Mouse (Mus musculus): Measurements from ENCODE around the gene Afap1.

Afap1 gene

GRCm38 (mm10) chr5:35973800-35974199, 80.7 kb downstream of the Afap1 start:
- peak; percentile 95 for DNase-seq (ENCODE audit: low read depth)

DNA sequence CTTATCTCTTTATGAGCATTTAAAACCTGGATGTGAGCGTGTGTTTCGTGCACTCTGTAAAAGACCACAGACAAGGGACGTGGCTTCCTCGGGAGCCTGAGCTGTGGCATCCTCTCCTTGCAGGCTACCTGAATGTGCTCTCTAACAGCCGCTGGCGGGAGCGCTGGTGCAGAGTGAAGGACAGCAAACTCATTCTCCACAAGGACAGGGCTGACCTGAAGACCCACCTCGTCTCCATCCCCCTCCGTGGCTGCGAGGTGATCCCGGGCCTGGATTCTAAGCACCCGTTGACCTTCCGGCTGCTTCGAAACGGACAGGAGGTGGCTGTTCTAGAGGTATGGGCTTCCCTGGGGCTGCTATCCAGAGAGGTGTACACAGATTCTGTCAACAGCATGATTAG, 81.1 kb downstream of the Afap1 start:
- DNase-seq (ENCODE audit: low read depth), result no peak

GRCm38 (mm10) chr5:35975681-35976080, 82.6 kb downstream of the Afap1 start:
- DNase-seq (ENCODE audit: low read depth), result peak; percentile 89

- peak; percentile 22 for DNase-seq (ENCODE audit: low read depth)
Observed at GRCm38 (mm10) chr5:35980542-35980941, 87.4 kb downstream of the Afap1 start.

DNA sequence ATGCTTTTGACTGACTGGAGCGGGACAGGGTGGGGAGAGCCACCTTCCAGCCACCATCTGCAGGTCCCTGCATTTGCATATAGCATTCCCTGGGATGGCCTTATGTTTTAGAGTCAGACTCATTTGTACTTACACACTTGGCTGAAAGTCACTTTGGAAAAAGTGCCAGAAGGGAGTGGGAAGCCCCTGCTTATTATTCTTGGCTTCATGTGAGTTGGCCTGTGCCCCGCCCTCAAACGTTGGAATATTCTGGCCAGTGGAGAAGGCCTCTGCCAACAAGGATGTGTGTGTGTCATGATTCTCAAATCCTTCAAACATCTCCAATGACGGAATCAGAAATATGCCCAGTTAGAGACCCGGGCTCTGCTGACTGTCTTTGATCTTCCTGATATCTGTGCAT, 88.2 kb downstream of the Afap1 start:
- peak; percentile 83 for DNase-seq (ENCODE audit: low read depth)

DNA sequence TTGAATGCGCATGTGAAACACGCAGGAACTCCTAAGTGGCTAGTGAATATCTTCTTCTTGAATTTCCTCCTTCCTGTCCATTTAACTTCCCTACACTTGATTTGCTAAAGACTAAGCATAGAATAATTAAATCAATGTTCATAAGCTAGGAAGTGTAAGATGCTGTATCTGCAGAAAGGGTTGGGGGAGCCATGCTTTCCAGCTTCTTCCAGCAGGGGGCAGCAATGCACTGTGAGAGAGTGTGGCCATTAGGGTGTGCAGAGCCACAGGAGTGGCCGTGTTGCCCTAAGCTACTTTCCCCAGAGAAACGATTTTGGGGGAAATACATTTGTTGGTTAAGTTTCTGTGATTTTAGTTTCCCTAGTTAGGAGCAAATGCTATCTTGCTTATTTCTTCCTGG, 88.9 kb downstream of the Afap1 start:
- peak; percentile 86 for DNase-seq (ENCODE audit: low read depth)

DNA sequence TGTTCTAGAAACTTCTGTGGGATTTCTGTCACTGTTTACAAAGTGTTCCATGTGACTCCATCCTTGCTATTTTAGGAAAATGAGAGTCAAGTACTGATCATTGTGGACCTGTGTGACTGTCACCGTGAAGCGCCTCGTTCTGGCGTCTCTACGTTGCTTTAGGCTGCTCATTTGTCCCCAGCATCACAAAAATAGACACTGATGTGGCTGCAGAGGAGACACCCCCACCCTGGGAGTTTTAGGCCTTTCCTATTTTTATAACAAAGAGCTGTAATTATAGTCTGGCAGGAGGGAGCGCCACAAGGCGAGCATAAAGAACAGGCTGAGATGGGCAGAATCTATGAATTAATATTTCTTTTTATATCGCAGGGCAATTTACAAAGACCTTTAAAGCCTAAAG, 92.5 kb downstream of the Afap1 start:
- DNase-seq (ENCODE audit: low read depth), result no peak

GRCm38 (mm10) chr5:35988085-35988484, 95.0 kb downstream of the Afap1 start:
- DNase-seq (ENCODE audit: low read depth), result no peak

GRCm38 (mm10) chr5:35989506-35989905, 96.4 kb downstream of the Afap1 start:
- DNase-seq (ENCODE audit: low read depth), result no peak

- DNase-seq (ENCODE audit: low read depth), result no peak
Observed at GRCm38 (mm10) chr5:35989986-35990735, 97.0 kb downstream of the Afap1 start.

- no peak for DNase-seq (ENCODE audit: low read depth)
Observed at GRCm38 (mm10) chr5:36003797-36004196, 110.7 kb downstream of the Afap1 start.

GRCm38 (mm10) chr5:36006106-36006505, 113.0 kb downstream of the Afap1 start:
- no peak for DNase-seq (ENCODE audit: low read depth)

DNA sequence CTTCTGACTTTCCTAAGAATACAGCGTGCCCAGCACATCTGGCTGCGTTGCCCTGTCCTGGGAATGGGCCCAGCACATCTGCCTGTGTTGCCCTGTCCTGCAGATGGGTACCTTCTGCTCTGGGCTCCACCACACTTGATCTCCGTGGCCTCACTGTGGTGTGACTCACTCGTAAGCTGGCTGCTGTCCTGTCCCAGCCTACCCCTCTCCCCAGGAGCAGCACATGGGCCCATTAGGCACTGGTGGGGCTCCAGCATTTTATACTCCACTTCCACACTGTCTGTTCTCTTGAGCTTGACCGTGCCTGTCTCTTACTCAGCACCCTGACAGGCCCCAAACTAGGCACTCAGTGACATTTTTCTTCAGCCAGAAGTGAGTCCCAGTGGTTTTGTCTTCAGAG, 113.5 kb downstream of the Afap1 start:
- peak; percentile 57 for DNase-seq (ENCODE audit: low read depth)

GRCm38 (mm10) chr5:36007649-36008048, 114.5 kb downstream of the Afap1 start:
- no peak for DNase-seq (ENCODE audit: low read depth)

DNA sequence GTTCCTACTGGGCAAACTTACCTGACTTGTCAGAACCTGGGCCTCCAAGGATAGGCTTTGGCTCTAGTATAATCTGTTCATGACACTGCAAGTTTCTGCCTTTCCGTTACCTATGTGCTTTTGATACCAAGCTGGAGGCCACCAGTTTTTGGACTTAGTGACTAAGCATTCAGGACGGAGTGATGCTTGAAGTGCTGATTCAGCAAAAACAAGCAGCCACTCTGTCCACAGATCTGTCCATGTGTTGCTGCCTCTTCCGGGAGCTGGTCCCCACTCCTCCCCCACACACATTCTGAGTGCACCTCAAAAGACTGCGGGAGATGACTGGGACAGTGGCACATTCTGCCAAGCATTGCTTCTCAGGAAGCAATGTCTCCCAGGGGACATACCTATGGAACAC, 116.3 kb downstream of the Afap1 start:
- no peak for DNase-seq (ENCODE audit: low read depth)

- peak; percentile 69 for DNase-seq (ENCODE audit: low read depth)
Observed at GRCm38 (mm10) chr5:36018366-36018765, 125.2 kb downstream of the Afap1 start.

- DNase-seq (ENCODE audit: low read depth), result no peak
Observed at GRCm38 (mm10) chr5:36021091-36021490, 128.0 kb downstream of the Afap1 start.

DNA sequence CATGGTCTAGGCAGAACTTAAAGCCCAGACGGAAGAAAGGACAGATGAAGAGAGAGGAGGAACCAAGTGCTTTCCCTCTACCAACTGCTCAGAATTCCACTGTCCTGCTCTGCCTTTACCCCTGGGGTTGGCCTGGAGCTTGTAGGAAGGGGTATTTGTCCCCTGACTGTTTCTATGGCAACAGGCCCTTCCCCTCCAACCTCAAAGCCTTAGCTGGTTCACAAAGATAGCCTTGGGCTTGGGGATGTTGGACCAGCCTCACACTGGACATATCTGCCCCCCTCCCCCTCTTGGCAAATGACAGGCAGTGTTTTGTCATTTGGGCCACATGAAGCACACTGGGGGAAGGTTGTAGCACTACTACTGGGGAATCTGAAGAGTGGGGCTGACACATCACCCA, 129.2 kb downstream of the Afap1 start:
- DNase-seq (ENCODE audit: low read depth), result no peak

DNA sequence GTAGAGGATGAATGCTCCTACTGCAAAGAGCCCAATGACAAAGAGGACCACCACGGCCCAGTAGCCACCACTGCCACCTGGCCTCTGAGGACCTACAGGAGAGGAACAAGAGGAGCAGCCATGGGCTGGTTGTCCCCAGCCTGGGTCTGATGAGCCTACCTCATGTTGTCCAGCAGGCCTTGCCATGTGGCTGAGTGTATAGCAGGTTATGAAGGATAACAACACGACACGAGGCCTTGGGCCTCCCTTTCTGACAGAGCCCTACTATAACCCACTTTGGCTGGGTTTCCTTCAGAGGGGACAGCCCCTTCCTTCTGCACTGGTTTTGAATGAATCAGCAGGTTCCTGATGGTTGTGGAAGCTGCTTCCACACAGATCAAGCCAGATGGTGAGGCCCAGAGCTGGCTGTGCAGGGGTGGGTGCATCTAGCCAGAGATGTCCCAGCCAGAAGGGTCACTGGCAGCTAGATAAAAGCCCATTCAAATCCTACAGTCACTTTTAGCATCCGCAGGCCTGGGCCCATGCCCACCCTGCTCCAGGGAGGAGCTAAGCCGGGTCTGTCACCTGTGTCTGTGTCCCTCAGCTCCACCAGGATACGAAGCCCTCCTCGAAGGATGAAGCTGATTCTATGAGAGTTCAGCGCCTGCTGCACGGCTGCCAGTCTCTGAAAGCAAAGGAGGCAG, 131.0 kb downstream of the Afap1 start:
- DNase-seq (ENCODE audit: low read depth), result no peak

GRCm38 (mm10) chr5:36025076-36025475, 132.0 kb downstream of the Afap1 start:
- DNase-seq (ENCODE audit: low read depth), result no peak

DNA sequence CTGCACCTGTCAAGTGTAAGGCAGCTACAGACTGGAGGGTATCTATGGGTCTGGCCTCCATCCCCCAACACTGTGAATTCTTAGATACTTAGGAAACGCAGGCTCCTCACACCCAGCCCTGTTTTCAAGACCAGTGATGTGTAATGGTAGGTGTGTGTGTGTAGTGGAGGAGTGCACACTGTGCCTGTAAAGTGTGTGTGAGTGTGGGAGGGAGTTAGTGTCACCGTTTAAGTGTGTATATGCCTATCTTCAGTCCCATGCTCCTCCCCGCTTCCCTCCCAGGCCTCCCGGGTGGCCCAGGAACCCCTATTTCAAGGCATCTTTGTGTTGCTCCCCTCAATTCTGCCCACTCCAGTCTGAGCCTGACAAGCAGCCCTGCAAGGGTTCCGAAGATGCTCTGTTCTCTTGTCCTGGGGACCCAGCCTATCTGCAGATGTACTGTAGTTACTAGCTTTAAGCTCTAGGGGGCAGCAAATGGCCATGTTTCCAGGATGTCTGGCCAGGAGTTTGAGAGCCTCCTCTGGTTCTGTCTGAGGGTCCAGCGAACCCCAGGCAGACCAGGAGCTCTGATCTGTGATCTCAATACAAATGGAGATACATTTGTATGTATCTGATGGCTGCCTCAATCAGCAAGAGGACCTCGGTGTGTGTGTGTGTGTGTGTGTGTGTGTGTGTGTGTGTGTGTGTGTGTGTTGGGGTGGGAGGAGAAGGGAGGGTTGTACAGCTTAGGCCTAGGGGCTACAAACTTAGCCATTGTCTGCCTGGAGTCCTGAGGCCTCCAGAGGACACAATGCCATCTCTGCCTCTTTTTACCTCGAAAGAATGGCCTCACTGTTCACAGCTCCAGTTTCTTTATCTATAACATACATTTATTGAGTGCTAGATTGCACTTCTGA, 140.7 kb downstream of the Afap1 start:
- DNase-seq (ENCODE audit: low read depth), result peak; percentile 85

GRCm38 (mm10) chr5:36039596-36039995, 146.5 kb downstream of the Afap1 start:
- DNase-seq (ENCODE audit: low read depth), result no peak
